Mouse (Mus musculus): ENCODE data around the gene Gm20388. TPM values are rescaled to one million over a fixed set of nuclear protein-coding genes. Genes with fewer than 3 reads are reported as not detected.

The Gm20388 gene
- polyA plus RNA-seq, 1 experiment from 2014 or later, result 5.5 TPM

DNA sequence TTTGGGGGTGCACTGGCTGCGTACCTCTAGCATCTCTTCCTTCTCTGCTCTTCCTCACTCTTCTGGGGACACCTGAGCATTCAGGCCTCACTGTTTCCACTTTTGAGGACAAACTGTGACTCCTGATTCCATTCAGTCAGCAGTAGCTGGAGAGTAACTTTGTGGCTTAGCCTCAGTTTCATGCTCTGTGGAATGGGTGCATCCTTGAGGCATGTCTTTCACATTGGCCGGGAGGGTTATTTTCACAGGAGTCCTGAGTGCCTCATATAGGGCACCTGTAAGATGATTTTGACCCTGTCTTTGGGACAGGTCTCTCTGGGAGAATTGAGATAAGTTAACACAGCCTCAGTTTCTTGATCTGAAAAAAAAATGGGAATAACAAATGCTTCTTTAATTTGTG is 1212.5 kb downstream of the Gm20388 start:
- Histone ChIP-seq H3K4me1 (peaks cover 28% of the 10 kb centered on the region), H3K27ac (no peak overlapping the region), H3K4me3 (no peak overlapping the region), H3K9me3 (no peaks in the 10 kb centered on the region), H3K9ac (no peak overlapping the region), H3K36me3 (no peaks in the 10 kb centered on the region), H3K27me3 (peaks cover 98% of the 10 kb centered on the region), H3K4me2 (no peak overlapping the region)
- no peak for ATAC-seq (ENCODE audit: borderline replicate concordance, extremely low read depth, low FRiP score, low TSS enrichment)
- 73% methylated on average over 2 of the region's 2 CpGs for WGBS

DNA sequence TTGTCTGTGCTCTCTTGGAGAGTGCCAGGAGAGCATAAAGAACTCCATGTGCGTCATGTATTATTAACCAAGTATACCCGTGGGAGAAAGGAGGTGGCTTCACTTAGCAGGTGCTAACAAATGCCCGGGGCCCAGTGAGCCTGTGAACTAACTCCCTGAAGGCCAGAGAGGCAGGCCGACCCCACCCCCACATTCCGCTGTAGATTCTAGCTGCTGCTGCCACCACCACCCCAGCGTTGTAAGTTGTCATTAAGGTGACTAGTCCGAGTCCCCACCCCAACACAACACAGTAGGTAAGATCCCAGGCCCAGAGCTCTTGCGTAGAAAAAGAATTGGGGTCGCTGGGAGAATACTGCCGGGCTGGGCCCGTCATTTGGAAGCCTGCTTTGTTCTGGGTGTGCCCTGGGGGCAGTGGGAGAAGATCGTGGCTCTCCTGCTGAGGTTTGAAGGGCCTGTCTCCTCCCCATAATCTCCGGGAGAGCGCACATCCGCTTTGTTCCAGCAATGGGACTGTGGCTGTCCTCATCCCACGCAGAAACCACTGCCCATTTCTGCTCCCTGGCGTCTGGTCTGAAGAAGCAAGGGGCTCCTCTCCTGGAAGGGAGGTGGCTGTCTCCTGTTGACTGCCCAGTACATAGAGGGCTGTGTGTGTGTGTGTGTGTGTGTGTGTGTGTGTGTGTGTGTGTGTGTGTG is 1214.1 kb downstream of the Gm20388 start:
- H3K9ac ChIP-seq, result no peak overlapping the region
- ATAC-seq (ENCODE audit: borderline replicate concordance, extremely low read depth, low FRiP score, low TSS enrichment), result no peak
- 14% methylated on average over 17 of the region's 17 CpGs for WGBS

DNA sequence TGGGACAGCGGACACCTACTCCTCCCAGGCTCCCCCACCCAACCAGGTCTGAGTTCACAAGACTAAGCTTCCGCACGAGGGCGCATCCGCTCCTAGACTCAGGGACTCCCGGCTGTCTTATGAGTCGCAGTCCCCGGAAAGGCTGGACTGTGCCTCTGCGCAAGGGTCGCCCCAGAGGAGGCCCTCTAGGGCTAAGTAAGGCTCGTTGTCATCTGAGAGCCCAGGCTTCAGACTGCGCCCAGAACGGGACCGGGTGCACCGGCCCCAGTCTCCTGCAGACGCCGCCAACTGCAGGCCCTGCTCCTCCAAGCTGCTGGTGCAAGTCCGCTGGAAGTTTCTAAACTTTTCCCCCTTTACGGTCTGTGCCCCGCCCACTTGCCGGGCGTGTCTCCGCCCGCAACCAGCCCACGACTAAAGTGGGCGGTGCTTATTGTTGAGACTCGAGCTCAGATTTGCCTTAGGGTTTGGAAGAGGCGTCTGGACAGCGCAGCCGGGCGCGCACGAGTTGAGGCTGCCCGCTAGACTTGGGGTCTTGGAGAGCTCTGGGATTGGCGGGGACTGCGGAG is 1214.8 kb downstream of the Gm20388 start:
- Histone ChIP-seq H3K27ac (peak overlapping the region; percentile 62), H3K9ac (peak overlapping the region; percentile 25; the same call in 1 of the 2 replicates), H3K27me3 (peaks cover 98% of the 10 kb centered on the region), H3K4me3 (peak overlapping the region; percentile 37), H3K9me3 (no peaks in the 10 kb centered on the region), H3K4me1 (peaks cover 41% of the 10 kb centered on the region), H3K36me3 (no peaks in the 10 kb centered on the region), H3K4me2 (peak overlapping the region; percentile 68)
- WGBS, result under 1% methylated on average over 35 of the region's 36 CpGs
- peak; percentile 68 for ATAC-seq (ENCODE audit: borderline replicate concordance, extremely low read depth, low FRiP score, low TSS enrichment)

More for the DNA sequence above, 1214.1 kb downstream of the Gm20388 start:
- peak overlapping the region; percentile 68 for H3K4me2 ChIP-seq
- H3K4me1 ChIP-seq, result peaks cover 41% of the 10 kb centered on the region
- H3K27ac ChIP-seq, result no peak overlapping the region
- peak overlapping the region; percentile 37 for H3K4me3 ChIP-seq
- H3K27me3 ChIP-seq, result peaks cover 98% of the 10 kb centered on the region
- no peaks in the 10 kb centered on the region for H3K9me3 ChIP-seq
- H3K36me3 ChIP-seq, result no peaks in the 10 kb centered on the region

DNA sequence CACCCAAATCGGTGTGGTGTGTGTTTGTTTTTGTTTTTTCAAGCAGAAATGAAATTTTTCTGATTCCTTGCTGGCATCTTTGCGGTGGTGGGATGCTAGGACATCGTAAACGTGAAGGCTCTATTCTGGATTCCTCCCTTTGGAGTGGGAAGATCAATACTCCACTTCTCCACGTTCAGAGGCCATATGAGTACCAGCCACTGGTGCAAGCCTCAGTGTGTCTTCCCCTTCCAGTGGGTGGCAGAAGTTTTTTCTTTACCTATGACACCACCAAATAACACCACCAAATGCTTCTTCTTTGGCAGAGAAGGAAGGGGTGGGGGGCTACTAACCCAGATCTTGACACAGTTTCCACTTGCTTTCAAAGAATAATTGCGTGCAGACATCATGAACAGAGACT is 1215.5 kb downstream of the Gm20388 start:
- Histone ChIP-seq H3K27me3 (peaks cover 98% of the 10 kb centered on the region), H3K27ac (peak overlapping the region; percentile 62; the same call in 1 of the 2 replicates), H3K4me1 (peaks cover 41% of the 10 kb centered on the region), H3K9ac (no peak overlapping the region), H3K36me3 (no peaks in the 10 kb centered on the region), H3K4me3 (peak overlapping the region; percentile 37), H3K9me3 (no peaks in the 10 kb centered on the region), H3K4me2 (peak overlapping the region; percentile 68)
- 6% methylated on average over 6 of the region's 6 CpGs for WGBS
- no peak for ATAC-seq (ENCODE audit: borderline replicate concordance, extremely low read depth, low FRiP score, low TSS enrichment)

DNA sequence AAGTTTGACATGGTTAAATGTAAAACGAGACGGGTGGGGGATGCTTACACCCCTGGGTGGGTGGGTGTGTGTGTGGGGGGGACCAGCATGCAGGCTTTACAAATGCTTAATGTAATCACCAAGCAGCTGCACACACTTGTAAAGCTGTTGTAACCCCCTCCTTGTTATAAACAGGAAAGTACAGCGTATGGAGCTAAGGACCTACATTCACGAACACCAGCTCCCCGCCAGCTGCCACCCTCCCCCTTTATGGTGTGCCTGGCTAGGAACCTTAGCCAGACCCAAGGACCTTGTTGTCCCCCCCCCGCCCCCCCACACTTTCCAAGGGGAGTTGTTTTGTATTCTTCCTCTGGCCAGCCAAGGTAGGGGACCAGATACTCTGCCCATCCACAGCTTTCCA is 1216.1 kb downstream of the Gm20388 start:
- H3K4me1 ChIP-seq, result peaks cover 41% of the 10 kb centered on the region
- H3K27me3 ChIP-seq, result peaks cover 97% of the 10 kb centered on the region
- H3K4me2 ChIP-seq, result peak overlapping the region; percentile 68
- no peak overlapping the region for H3K4me3 ChIP-seq
- H3K36me3 ChIP-seq, result no peaks in the 10 kb centered on the region
- no peak overlapping the region for H3K9ac ChIP-seq
- peak; percentile 8; the same call in 1 of the 2 replicates for ATAC-seq (ENCODE audit: borderline replicate concordance, extremely low read depth, low FRiP score, low TSS enrichment)
- H3K9me3 ChIP-seq, result no peaks in the 10 kb centered on the region
- WGBS, result 2% methylated on average over 6 of the region's 6 CpGs
- H3K27ac ChIP-seq, result peak overlapping the region; percentile 43; the same call in 1 of the 2 replicates

DNA sequence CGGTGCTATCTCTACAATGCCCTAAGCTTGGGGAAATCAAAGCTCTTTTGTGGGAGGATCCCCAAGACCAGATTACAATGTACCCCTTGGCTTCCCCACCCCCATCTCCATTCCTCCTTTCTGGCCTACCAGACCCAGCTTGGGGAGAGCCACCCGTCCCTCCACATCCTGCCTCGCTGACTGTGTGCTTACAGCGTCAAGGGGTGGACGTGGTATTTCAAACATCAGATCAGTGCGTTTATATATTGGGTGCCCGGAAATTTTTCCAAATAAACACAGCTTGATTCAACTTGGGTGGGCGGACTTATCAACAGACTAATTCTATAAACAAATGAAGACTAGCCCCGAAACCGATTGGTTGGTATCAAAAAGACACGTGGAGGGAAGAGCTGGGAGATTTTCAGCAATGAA is 1216.7 kb downstream of the Gm20388 start:
- Histone ChIP-seq H3K36me3 (no peaks in the 10 kb centered on the region), H3K4me1 (peaks cover 41% of the 10 kb centered on the region), H3K9ac (no peak overlapping the region), H3K27ac (peak overlapping the region; percentile 43; the same call in 1 of the 2 replicates), H3K9me3 (no peaks in the 10 kb centered on the region), H3K4me3 (peak overlapping the region; percentile 43), H3K27me3 (peaks cover 97% of the 10 kb centered on the region), H3K4me2 (peak overlapping the region; percentile 68)
- WGBS, result 3% methylated on average over 11 of the region's 11 CpGs
- peak; percentile 73 for ATAC-seq (ENCODE audit: borderline replicate concordance, extremely low read depth, low FRiP score, low TSS enrichment)

DNA sequence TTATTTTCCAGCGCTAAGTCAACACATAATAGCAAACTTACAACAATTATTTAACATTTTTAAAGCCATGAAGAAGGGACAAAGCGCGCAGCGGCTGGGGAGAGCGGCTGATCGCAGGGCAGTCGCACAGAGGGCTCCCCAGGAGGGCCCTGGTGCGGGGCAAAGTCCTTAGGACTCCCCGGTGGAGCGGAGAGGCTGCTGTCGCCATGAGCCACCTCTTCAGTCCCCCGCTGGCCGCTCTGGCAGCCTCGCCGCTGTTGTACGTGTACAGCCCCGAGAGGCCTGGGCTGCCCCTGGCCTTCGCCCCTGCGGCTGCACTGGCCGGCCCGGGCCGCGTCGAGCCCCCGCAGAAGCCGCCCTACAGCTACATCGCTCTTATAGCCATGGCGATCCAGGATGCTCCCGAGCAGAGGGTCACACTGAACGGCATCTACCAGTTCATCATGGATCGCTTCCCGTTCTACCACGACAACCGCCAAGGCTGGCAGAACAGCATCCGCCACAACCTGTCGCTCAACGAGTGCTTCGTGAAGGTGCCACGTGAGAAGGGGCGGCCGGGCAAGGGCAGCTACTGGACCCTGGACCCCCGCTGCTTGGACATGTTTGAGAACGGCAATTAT is 1217.2 kb downstream of the Gm20388 start, which contains the start of gene Foxl1:
Gene Foxl1, plus strand, starts transcription at position 185 of the 620 bp plus-strand sequence.
- H3K9me3 ChIP-seq, result no peaks in the 10 kb centered on the region
- peak within 1 kb of the TSS; percentile 42 for H3K9ac ChIP-seq
- H3K4me1 ChIP-seq, result peaks cover 41% of the 10 kb centered on the region
- peak within 1 kb of the TSS; percentile 88 for H3K27ac ChIP-seq
- peaks cover 92% of the 10 kb centered on the region for H3K27me3 ChIP-seq
- peak within 1 kb of the TSS; percentile 43 for H3K4me3 ChIP-seq
- peak within 1 kb of the TSS; percentile 68 for H3K4me2 ChIP-seq
- WGBS, result under 1% methylated on average over 43 of the region's 43 CpGs
- 0 out of 2 replicates have a peak, but pooled peaks have one; percentile 35 for ATAC-seq (ENCODE audit: borderline replicate concordance, extremely low read depth, low FRiP score, low TSS enrichment)
- H3K36me3 ChIP-seq, result no peaks in the 10 kb centered on the region

DNA sequence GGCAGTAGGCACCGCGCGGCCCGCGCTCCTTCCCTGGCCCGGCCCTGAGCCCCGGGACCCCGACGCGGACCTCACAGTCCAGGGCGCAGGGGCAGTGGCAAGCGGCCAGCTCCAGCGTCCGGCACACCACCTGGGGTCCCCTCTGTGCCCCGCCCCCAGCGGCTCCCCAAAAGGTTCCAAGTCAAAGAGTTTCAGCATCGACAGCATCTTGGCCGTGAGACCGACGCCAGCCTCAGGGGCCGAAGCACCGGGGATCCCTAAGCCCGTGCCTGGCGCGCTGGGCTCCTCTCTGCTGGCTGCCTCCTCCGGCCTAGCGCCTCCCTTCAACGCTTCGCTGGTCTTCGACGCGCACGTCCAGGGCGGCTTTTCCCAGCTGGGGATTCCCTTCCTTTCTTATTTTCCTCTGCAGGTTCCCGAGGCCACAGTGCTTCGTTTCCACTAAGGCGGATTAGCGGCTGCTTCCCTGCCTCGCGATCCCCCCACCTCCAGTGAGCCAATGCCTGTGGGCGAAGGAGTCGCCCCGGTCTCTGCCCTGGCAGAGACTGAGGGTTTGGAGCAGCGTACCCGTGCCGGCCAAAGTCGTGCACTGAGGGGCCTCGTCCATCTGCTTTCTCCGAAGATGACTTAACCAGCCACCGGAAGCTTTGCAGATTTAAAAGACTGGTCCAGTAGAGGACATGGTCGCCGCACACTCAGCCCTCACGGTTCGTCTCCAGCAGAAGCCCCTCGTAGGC is 1218.1 kb downstream of the Gm20388 start:
- 2% methylated on average over 55 of the region's 55 CpGs for WGBS
- H3K27ac ChIP-seq, result peak overlapping the region; percentile 88
- peak overlapping the region; percentile 43 for H3K4me3 ChIP-seq
- H3K9ac ChIP-seq, result peak overlapping the region; percentile 42
- H3K4me1 ChIP-seq, result peaks cover 41% of the 10 kb centered on the region
- H3K4me2 ChIP-seq, result peak overlapping the region; percentile 68
- ATAC-seq (ENCODE audit: borderline replicate concordance, extremely low read depth, low FRiP score, low TSS enrichment), result 0 out of 2 replicates have a peak, but pooled peaks have one; percentile 1
- no peaks in the 10 kb centered on the region for H3K9me3 ChIP-seq
- H3K36me3 ChIP-seq, result no peaks in the 10 kb centered on the region
- H3K27me3 ChIP-seq, result peaks cover 84% of the 10 kb centered on the region

DNA sequence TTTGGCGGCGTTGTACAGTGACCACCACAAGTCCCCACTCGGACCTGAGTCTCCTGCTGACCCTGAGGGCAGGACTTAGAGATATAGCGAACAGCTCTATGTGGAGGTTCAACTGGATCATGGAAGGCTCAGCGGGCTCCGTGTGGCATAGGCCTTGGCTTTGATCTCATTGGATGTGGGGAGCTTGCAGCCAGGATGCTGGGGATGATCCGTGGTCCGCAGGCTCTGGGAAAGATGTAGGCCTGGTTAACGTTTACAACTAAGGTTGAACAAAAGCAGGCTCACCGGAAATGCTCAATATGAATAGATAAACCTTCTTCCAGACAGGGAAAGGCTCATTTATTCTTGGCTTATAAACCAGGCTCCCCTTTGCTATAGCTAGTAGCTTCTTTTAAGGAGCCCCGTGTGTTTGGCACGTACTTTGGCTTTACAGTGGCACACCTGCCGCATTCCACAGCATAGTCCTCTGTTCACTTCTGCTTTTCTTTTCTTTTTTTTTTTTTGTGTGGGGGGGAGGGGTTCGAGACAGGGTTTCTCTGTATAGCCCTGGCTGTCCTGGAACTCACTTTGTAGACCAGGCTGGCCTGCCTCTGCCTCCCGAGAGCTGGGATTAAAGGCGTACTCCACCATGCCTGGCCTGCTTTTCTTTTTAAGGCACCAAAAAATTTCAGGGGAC is 1218.8 kb downstream of the Gm20388 start:
- Histone ChIP-seq H3K27me3 (peaks cover 77% of the 10 kb centered on the region), H3K36me3 (no peaks in the 10 kb centered on the region), H3K4me2 (peak overlapping the region; percentile 68), H3K27ac (no peak overlapping the region), H3K4me1 (peaks cover 41% of the 10 kb centered on the region), H3K9me3 (no peaks in the 10 kb centered on the region), H3K9ac (0 out of 2 replicates have a peak overlapping the region, but pooled peaks have one; percentile 42), H3K4me3 (peak overlapping the region; percentile 43)
- ATAC-seq (ENCODE audit: borderline replicate concordance, extremely low read depth, low FRiP score, low TSS enrichment), result no peak
- WGBS, result 26% methylated on average over 16 of the region's 16 CpGs

DNA sequence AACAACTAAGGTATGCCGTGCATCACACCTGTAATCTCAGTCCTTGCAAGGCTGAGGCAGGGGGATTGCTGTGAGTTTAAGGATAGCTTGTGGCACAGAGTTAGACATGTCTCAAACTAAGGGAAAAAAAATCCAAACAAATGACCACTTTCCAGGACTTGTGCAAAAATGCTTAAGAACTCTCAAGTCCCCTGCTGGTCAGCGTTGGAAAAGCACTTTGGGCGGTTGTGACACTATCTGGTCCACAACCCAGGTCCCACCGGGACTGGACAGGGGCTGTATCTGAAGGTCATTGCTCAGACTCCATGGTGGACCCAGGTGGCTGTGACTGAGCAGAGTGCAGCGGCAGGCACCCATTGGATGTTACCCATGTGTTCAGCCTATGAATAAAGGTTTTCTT is 1219.9 kb downstream of the Gm20388 start:
- H3K4me2 ChIP-seq, result peak overlapping the region; percentile 27
- H3K27me3 ChIP-seq, result peaks cover 67% of the 10 kb centered on the region
- H3K36me3 ChIP-seq, result no peaks in the 10 kb centered on the region
- H3K9ac ChIP-seq, result no peak overlapping the region
- no peak overlapping the region for H3K27ac ChIP-seq
- 30% methylated on average over 5 of the region's 5 CpGs for WGBS
- no peaks in the 10 kb centered on the region for H3K9me3 ChIP-seq
- peaks cover 38% of the 10 kb centered on the region for H3K4me1 ChIP-seq
- no peak overlapping the region for H3K4me3 ChIP-seq
- ATAC-seq (ENCODE audit: borderline replicate concordance, extremely low read depth, low FRiP score, low TSS enrichment), result no peak

DNA sequence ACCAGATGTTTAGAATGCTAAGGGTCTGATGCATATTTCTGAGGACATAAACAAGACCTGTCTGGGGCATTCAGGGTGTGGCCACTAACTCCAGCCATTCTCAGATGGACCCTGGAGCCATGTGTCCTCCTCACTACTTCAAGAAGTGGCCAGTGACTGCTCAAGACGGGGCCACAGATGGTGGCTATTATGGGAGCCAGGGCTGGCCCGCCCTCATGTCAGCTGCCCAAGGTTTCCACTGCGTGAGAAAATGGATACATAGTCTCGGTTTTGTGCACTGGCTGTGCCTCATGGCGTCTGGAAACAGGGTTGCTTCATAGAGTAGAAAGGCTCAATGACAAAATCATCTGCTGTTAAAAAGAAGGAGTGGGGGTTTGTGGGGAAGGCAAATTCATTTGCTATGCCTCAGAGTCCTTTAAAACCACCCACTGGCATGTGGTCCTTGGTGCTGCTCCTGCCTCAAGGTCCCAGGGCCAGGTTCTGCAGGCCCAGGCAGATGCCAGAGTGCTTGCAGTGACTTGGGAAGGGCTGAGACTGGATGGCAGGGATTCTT is 1222.4 kb downstream of the Gm20388 start:
- Histone ChIP-seq H3K4me2 (no peak overlapping the region), H3K4me1 (peaks cover 14% of the 10 kb centered on the region), H3K27me3 (peaks cover 42% of the 10 kb centered on the region), H3K27ac (no peak overlapping the region), H3K4me3 (no peak overlapping the region), H3K9me3 (peaks cover 5% of the 10 kb centered on the region; the same call in 1 of the 2 replicates), H3K9ac (no peak overlapping the region), H3K36me3 (0 out of 2 replicates have a peak, but pooled peaks cover 3% of the 10 kb centered on the region)
- 80% methylated on average over 5 of the region's 5 CpGs for WGBS
- ATAC-seq (ENCODE audit: borderline replicate concordance, extremely low read depth, low FRiP score, low TSS enrichment), result no peak

All from lung, embryonic 15.5 days (tissue).